Mouse (Mus musculus) kidney, postnatal 0 days (tissue): Measurements from ENCODE around the gene Ets2. TPM values are rescaled to one million over a fixed set of nuclear protein-coding genes. Genes with fewer than 3 reads are reported as not detected.
A peak's percentile ranks its signal among the peaks of the same experiment; 100 is the strongest.

Experiments used
- ATAC-seq: fragments of 200-750 bp; cut with Nextera tagmentation; replicated peaks from 2 replicates; pipeline ENCODE4 v1.8.0; 2017; ENCODE audit warnings: low read depth, moderate number of reproducible peaks, moderate TSS enrichment, moderate library complexity; ENCODE audit not compliant: low FRiP score
- DNase-seq: peaks from one replicate; pipeline ENCODE4 v3.0.0-alpha.2; 2016; ENCODE audit warnings: low spot score
- H3K27ac ChIP-seq: fragments of 300-500 bp; sonication (generic); 2 replicates; pipeline ENCODE4 v1.5.1; 2014; ENCODE audit warnings: mild to moderate bottlenecking
- H3K27me3 ChIP-seq: fragments of 300-500 bp; sonication (generic); 2 replicates; pipeline ENCODE4 v1.6.1; 2014; ENCODE audit warnings: low read length, mixed read lengths; ENCODE audit not compliant: insufficient read depth
- H3K36me3 ChIP-seq: fragments of 300-500 bp; sonication (generic); 2 replicates; pipeline ENCODE4 v1.6.1; 2014; ENCODE audit warnings: low read length, mixed read lengths; ENCODE audit not compliant: insufficient read depth
- H3K4me1 ChIP-seq: fragments of 300-500 bp; sonication (generic); replicated peaks from 2 replicates; pipeline ENCODE4 v1.6.1; 2014; ENCODE audit warnings: antibody characterized with exemption, low read length, mixed read lengths; ENCODE audit not compliant: insufficient read depth
- H3K4me2 ChIP-seq: fragments of 300-500 bp; sonication (generic); 2 replicates; pipeline ENCODE4 v1.6.1; 2014; ENCODE audit warnings: mild to moderate bottlenecking, low read length, moderate library complexity, mixed read lengths
- H3K4me3 ChIP-seq: fragments of 300-500 bp; sonication (generic); replicated peaks from 2 replicates; pipeline ENCODE4 v1.5.1; 2014; ENCODE audit warnings: low read depth, low read length
- H3K9ac ChIP-seq: fragments of 300-500 bp; sonication (generic); 2 replicates; pipeline ENCODE4 v1.6.1; 2014; ENCODE audit warnings: low read depth, low read length
- H3K9me3 ChIP-seq: fragments of 300-500 bp; sonication (generic); replicated peaks from 2 replicates; pipeline ENCODE4 v1.6.1; 2016; ENCODE audit warnings: low read length, inconsistent platforms, mixed read lengths
- CTCF ChIP-seq: IDR thresholded peaks from 2 replicates; pipeline ENCODE4 v1.5.1; 2016; ENCODE audit warnings: antibody characterized with exemption, low read depth, mild to moderate bottlenecking, moderate library complexity
- WGBS: fragments of 180-500 bp; shearing (Covaris S2); extraction: QIAGEN DNeasy Blood & Tissue Kit; methylation state at CpG from one replicate; pipeline ENCODE4 v1.1.7; 2014; 5-methylcytosine and 5-hydroxymethylcytosine counted together
- polyA plus RNA-seq: library from polyadenylated mRNA; unstranded; fragments of >200 nt; fragmentation: Nextera tagmentation; extraction: Ambion mirVana; gene quantifications from 2 replicates; pipeline ENCODE4 v1.2.1, GENCODE M21; 2015

Ets2 gene
- polyA plus RNA-seq, 1 experiment from 2014 or later: 50.8 TPM

GRCm38 (mm10) chr16:95674452-95674921, 27.4 kb upstream of the Ets2 start:
- DNase-seq (no peak), ATAC-seq (no peak)
- H3K36me3 ChIP-seq: no peaks in the 10 kb centered on the region
- no peak overlapping the region for H3K27ac ChIP-seq
- H3K4me1 ChIP-seq: 0 out of 2 replicates have a peak, but pooled peaks cover 6% of the 10 kb centered on the region
- no peaks in the 10 kb centered on the region for H3K27me3 ChIP-seq
- H3K9ac ChIP-seq: no peak overlapping the region
- no peak for TF ChIP-seq CTCF
- no peak overlapping the region for H3K4me2 ChIP-seq
- no peak overlapping the region for H3K4me3 ChIP-seq
- 81% methylated on average over 5 of the region's 5 CpGs for WGBS
- no peaks in the 10 kb centered on the region for H3K9me3 ChIP-seq

- no peak overlapping the region for H3K27ac ChIP-seq
- no peaks in the 10 kb centered on the region for H3K36me3 ChIP-seq
- no peak overlapping the region for H3K9ac ChIP-seq
- no peaks in the 10 kb centered on the region for H3K27me3 ChIP-seq
- H3K4me1 ChIP-seq: 0 out of 2 replicates have a peak, but pooled peaks cover 6% of the 10 kb centered on the region
- no peak overlapping the region for H3K4me2 ChIP-seq
- TF ChIP-seq CTCF: no peak
- H3K4me3 ChIP-seq: no peak overlapping the region
- 38% methylated on average over 11 of the region's 11 CpGs for WGBS
- no peak for DNase-seq
- no peak for ATAC-seq
- no peaks in the 10 kb centered on the region for H3K9me3 ChIP-seq
Observed at GRCm38 (mm10) chr16:95675212-95675611, 26.7 kb upstream of the Ets2 start.

- TF ChIP-seq CTCF: no peak
- ATAC-seq: 0 out of 2 replicates have a peak, but pooled peaks have one; percentile 13
- no peak for DNase-seq
- Histone ChIP-seq H3K4me2 (no peak overlapping the region), H3K4me3 (no peak overlapping the region), H3K9me3 (no peaks in the 10 kb centered on the region), H3K9ac (no peak overlapping the region), H3K36me3 (no peaks in the 10 kb centered on the region), H3K27ac (no peak overlapping the region), H3K4me1 (0 out of 2 replicates have a peak, but pooled peaks cover 6% of the 10 kb centered on the region), H3K27me3 (no peaks in the 10 kb centered on the region)
- 77% methylated on average over 3 of the region's 3 CpGs for WGBS
Observed at GRCm38 (mm10) chr16:95676668-95677067, 25.2 kb upstream of the Ets2 start.

- no peaks in the 10 kb centered on the region for H3K27me3 ChIP-seq
- H3K9me3 ChIP-seq: no peaks in the 10 kb centered on the region
- H3K4me2 ChIP-seq: no peak overlapping the region
- ATAC-seq (peak; percentile 66), DNase-seq (no peak)
- no peak overlapping the region for H3K9ac ChIP-seq
- H3K4me3 ChIP-seq: no peak overlapping the region
- H3K4me1 ChIP-seq: peaks cover 5% of the 10 kb centered on the region; the same call in 1 of the 2 replicates
- 70% methylated on average over 6 of the region's 6 CpGs for WGBS
- no peaks in the 10 kb centered on the region for H3K36me3 ChIP-seq
- TF ChIP-seq CTCF: no peak
- 0 out of 2 replicates have a peak overlapping the region, but pooled peaks have one; percentile 25 for H3K27ac ChIP-seq
Observed at GRCm38 (mm10) chr16:95682431-95682892, 19.4 kb upstream of the Ets2 start.

- TF ChIP-seq CTCF: no peak
- WGBS: 20% methylated on average over 2 of the region's 2 CpGs
- no peaks in the 10 kb centered on the region for H3K27me3 ChIP-seq
- ATAC-seq (peak; percentile 63; the same call in 1 of the 2 replicates), DNase-seq (no peak)
- peaks cover 5% of the 10 kb centered on the region; the same call in 1 of the 2 replicates for H3K4me1 ChIP-seq
- H3K9ac ChIP-seq: no peak overlapping the region
- H3K36me3 ChIP-seq: no peaks in the 10 kb centered on the region
- H3K27ac ChIP-seq: peak overlapping the region; percentile 37; the same call in 1 of the 2 replicates
- no peak overlapping the region for H3K4me3 ChIP-seq
- H3K4me2 ChIP-seq: no peak overlapping the region
- H3K9me3 ChIP-seq: no peaks in the 10 kb centered on the region
Observed at GRCm38 (mm10) chr16:95685807-95686206, 16.1 kb upstream of the Ets2 start.

- Histone ChIP-seq H3K36me3 (no peaks in the 10 kb centered on the region), H3K27ac (peak overlapping the region; percentile 37; the same call in 1 of the 2 replicates), H3K4me2 (no peak overlapping the region), H3K9me3 (no peaks in the 10 kb centered on the region), H3K4me3 (no peak overlapping the region), H3K9ac (no peak overlapping the region), H3K4me1 (peaks cover 5% of the 10 kb centered on the region; the same call in 1 of the 2 replicates), H3K27me3 (no peaks in the 10 kb centered on the region)
- no peak for TF ChIP-seq CTCF
- 47% methylated on average over 6 of the region's 6 CpGs for WGBS
- DNase-seq (no peak), ATAC-seq (no peak)
Observed at GRCm38 (mm10) chr16:95686246-95686645, 15.6 kb upstream of the Ets2 start.

- H3K4me3 ChIP-seq: no peak overlapping the region
- H3K27ac ChIP-seq: no peak overlapping the region
- no peak for TF ChIP-seq CTCF
- WGBS: 91% methylated on average over 8 of the region's 8 CpGs
- H3K27me3 ChIP-seq: no peaks in the 10 kb centered on the region
- ATAC-seq: no peak
- DNase-seq: no peak
- H3K4me1 ChIP-seq: peaks cover 5% of the 10 kb centered on the region; the same call in 1 of the 2 replicates
- H3K9me3 ChIP-seq: no peaks in the 10 kb centered on the region
- no peak overlapping the region for H3K4me2 ChIP-seq
- no peaks in the 10 kb centered on the region for H3K36me3 ChIP-seq
- no peak overlapping the region for H3K9ac ChIP-seq
Observed at GRCm38 (mm10) chr16:95686901-95687300, 15.0 kb upstream of the Ets2 start.
